Mouse (Mus musculus) gastrocnemius, adult 2 months (tissue): ENCODE results near the gene Apof. TPM values are rescaled to one million over a fixed set of nuclear protein-coding genes. Genes with fewer than 3 reads are reported as not detected.
A peak's percentile ranks its signal among the peaks of the same experiment; 100 is the strongest.
"Not testable (repeated sequence)": the region's sequence is repeated elsewhere in the genome, so short reads cannot be mapped to it uniquely, and the experiment has no call there.

Experiments
- DNase-seq: peaks from one replicate; pipeline ENCODE4 v3.0.0; 2022
- H3K27ac ChIP-seq: fragments of 200-600 bp; 2 replicates; pipeline ENCODE4 v1.8.1; 2022; ENCODE audit warnings: mild to moderate bottlenecking
- H3K4me3 ChIP-seq: fragments of 200-600 bp; 2 replicates; pipeline ENCODE4 v1.8.1; 2022; ENCODE audit warnings: mild to moderate bottlenecking, moderate library complexity
- CTCF ChIP-seq: fragments of 200-600 bp; IDR thresholded peaks from 2 replicates; pipeline ENCODE4 v1.8.1; 2022; ENCODE audit warnings: antibody characterized with exemption, mild to moderate bottlenecking, moderate library complexity
- intact Hi-C: fragments of 180-260 bp; cut with DNase I; formaldehyde crosslinking; loops from one replicate; pipeline ENCODE4 v1.15.1; 2025
- total RNA-seq, 2 experiments: library from RNA; stranded (reverse); gene quantifications; 2 replicates each; pipeline ENCODE4 v1.2.3; 2021

Gene Apof
- total RNA-seq, 2 experiments from 2014 or later: not detected

DNA sequence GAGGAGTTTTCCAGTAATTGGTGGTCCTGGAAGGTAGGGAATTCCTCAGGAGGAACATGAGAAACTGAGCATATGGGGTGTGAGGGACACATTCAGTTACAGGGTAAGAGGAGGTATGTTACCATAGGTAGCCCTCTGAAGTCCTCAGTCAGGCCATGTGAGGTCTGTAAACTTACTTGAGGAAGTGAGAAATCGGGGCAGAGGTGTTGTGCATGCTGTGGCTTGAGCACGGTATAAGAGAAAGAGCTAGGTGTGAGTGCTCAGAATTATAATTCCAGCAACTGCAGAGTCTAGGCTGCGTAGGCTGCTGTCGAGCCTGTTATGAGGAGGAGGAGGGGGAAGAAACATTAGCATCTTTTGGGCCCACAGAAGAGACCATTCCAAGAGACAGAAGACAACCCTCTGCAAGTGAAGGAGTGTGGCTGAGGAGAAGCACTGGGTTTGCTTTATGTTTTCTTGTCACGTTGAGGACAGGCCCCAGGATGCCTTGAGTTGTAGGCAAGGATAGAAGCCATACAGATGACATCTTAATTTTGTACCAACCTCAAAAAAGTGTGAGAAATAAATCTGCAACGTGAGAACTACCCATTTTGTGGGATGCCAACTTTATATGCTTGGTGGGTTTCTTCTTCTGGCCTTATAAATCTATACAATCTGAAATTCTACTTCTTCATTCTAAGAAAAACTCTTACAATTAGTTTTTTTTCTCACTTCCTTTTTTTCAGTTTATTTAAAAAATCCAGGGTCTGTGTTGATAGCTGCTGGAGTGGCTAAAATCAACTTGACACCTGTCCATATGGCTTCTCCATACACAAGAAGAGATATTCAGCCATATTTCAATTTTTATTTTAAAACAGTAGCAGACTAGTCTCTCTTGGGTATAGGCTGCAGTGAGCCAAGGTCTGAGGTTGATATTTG is 4.8 kb upstream of the Apof start:
- DNase-seq: no peak
- H3K27ac ChIP-seq: no peak overlapping the region
- H3K4me3 ChIP-seq: no peak overlapping the region
- intact Hi-C loops: no loop called here
- no peak for TF ChIP-seq CTCF

DNA sequence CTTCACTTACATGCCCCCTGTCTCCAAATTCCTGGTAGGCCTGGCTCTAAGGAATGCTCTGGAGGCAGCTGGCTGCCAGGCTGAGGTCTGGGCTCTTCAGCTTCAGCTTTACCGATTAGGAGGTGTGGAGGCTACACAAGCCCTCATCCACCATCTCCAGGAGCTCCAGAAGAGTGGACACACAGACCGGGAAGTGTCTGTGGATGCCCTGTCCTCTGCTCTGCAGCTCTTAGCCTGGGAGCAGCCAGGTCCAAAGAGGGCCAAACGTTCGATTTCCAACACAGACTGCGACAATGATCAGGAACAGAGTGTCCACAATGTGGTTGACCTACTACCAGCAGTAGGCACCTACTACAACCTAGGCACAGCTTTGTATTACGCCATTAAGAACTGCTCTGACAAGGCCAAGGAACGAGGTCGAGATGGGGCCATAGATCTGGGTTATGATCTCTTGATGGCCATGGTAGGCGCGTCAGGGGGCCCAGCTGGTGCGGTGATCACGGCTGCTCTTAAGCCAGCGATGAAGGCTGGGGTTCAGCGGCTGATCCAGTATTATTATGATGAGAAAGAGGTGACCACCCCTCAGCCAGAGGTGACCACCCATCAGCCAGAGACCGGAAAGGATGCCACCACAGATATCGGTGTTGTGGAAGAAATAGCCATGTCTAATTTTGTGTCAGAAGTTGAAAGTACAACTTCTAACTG is 887 bp downstream of the Apof start:
- no peak for TF ChIP-seq CTCF
- peak overlapping the region; percentile 92 for H3K27ac ChIP-seq
- peak overlapping the region; percentile 74 for H3K4me3 ChIP-seq
- no peak for DNase-seq
- intact Hi-C loops: no loop called here

DNA sequence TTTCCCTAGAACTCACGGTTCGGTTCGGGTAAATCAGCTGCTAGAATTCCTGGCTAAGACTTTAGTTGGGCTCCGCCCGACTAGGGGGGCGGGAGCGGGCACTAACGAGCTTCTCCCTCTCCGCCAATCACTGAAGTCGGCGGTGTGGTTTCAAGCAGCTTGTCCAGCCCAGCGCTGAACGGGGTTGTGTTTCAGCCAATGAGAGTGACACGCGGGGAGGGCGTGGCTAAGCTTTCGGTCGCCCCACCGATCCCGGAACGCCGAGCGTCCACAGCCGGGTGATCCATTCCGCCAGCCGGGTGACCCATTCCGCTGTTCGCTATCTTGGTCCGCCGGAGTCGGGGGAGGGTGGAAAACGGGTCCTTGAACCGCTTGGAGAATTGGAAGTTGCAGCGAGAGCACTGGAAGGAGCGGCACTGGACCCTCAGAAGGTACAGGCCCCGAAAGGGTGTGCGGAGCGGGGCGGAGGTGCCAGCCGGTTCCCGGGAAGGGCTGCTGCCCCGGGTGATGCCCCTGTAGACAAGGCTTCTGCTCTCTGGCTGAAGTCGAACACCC is 1.9 kb downstream of the Apof start, which contains the start of gene Stat2:
Stat2 (plus strand) TSS at position 273 of the 555 bp plus-strand sequence.
- peak; percentile 98 for DNase-seq
- intact Hi-C loops: loop anchor here (5.0 kb wide), 1 partner anchor 38 kb away; the partner anchor contains the start of gene Timeless

DNA sequence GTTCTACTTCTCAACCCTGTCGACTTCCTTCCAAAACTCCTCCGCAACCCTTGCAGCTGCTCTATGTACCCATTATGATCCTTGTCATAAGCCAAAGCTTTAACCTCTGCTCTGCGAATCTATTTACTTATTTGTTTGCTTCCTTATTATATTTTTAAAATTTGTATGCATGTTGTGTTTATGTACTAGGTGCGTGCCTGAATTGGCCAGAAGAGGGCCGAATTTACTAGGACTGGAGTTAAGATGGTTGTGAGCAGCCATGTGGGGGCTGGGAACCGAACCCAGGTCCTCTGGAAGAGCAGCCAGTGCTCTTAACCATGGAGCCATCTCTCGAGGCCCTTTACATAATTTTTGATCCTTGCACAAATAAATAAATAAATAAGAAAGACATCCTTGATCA is 2.4 kb downstream of the Apof start:
- TF ChIP-seq CTCF: no peak
- no peak for DNase-seq
- intact Hi-C loops: loop anchor here (5.0 kb wide), 1 partner anchor 39 kb away; the partner anchor contains the start of gene Timeless

More for the DNA sequence above, 1.9 kb downstream of the Apof start, which contains the start of gene Stat2:
- Histone ChIP-seq H3K27ac (peak within 1 kb of the TSS; percentile 92), H3K4me3 (peak within 1 kb of the TSS; percentile 74)
- TF ChIP-seq CTCF: no peak

DNA sequence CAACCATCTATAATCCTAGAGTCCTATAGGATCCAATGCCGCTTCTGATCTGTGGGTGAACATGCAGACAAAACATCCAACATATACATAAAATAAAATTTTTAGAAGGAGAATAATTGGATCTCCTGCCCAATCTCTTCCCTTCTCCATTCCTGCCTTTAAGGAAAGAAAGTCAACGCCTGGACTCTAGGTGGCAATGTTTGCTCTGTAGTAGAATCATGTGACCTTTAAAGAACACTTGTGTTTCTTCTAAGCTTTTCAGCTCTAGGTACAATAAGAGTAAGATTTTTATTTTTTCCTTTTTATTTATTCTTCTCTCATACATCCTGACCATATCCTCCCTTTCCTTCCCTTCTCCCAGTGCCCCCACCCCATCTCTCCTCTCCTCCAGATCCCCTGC is 3.4 kb downstream of the Apof start:
- Histone ChIP-seq H3K27ac (no peak overlapping the region), H3K4me3 (peak overlapping the region; percentile 74)
- intact Hi-C loops: loop anchor here (5.0 kb wide), 1 partner anchor 40 kb away; the partner anchor contains the start of gene Timeless
- DNase-seq: no peak
- TF ChIP-seq CTCF: peak; percentile 46

More for the DNA sequence above, 2.4 kb downstream of the Apof start:
- Histone ChIP-seq H3K4me3 (peak overlapping the region; percentile 74), H3K27ac (peak overlapping the region; percentile 92)

DNA sequence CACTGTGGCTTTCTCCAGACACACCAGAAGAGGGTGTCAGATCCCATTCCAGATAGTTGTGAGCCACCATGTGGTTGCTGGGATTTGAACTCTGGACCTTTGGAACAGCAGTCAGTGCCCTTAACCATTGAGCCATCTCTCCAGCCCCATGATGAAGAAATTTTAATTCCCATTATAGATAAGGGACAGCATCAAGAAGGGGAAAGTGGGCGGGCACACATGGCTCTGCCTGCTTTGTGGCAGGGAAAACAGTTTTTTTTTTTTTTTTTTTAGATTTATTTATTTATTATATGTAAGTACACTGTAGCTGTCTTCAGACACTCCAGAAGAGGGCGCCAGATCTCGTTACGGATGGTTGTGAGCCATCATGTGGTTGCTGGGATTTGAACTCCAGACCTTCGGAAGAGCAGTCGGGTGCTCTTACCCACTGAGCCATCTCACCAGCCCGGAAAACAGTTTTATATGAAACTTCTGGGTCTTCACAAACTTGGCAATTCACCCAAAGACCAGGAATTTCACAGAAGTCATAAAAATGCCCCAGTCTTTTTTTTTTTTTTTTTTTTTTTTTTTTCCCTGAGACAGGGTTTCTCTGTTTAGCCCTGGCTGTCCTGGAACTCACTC is 4.5 kb downstream of the Apof start:
- peak; percentile 19; the same call in 1 of the 2 replicates for TF ChIP-seq CTCF
- intact Hi-C loops: loop anchor here (5.0 kb wide), 1 partner anchor 41 kb away; the partner anchor contains the start of gene Timeless
- not testable (repeated sequence) for H3K27ac ChIP-seq, DNase-seq, H3K4me3 ChIP-seq

DNA sequence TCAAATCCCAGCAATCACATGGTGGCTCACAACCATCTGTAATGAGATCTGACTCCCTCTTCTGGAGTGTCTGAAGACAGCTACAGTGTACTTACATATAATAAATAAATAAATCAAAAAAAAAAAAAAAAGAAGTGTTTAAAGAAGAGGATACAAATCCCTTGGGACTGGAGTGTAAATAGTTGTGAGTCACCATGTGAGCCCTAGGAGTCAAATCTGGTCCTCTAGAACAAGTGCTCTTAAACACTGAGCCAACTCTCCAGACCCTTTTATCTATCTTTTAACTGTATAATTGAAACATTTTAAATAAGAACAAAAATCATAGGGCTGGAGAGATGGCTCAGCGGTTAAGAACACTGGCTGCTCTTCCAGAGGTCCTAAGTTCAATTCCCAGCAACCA is 6.9 kb downstream of the Apof start:
- H3K27ac ChIP-seq, H3K4me3 ChIP-seq, intact Hi-C loops, DNase-seq: not testable (repeated sequence)

DNA sequence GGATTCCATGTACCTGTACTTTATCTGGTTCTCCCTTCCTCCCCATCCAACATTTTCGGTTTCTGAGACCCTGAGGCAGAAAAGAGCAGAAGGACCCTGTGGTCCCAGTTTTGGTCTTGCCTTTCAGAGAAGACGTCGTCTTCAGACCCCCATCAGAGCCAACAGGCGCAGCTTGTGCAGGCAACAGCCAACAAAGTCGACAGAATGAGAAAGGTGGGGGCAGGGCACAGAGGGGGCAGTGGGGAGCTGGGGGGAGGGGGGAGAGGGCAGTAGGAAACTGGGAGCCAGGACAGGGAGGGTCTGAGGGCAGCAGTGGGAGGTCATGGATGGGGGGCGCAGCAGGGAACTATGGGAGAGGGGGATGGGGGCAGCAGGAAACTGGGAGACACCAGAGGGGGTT is 9.7 kb downstream of the Apof start:
- no peak for TF ChIP-seq CTCF
- no peak for DNase-seq
- no peak overlapping the region for H3K4me3 ChIP-seq
- no peak overlapping the region for H3K27ac ChIP-seq
- intact Hi-C loops: no loop called here

DNA sequence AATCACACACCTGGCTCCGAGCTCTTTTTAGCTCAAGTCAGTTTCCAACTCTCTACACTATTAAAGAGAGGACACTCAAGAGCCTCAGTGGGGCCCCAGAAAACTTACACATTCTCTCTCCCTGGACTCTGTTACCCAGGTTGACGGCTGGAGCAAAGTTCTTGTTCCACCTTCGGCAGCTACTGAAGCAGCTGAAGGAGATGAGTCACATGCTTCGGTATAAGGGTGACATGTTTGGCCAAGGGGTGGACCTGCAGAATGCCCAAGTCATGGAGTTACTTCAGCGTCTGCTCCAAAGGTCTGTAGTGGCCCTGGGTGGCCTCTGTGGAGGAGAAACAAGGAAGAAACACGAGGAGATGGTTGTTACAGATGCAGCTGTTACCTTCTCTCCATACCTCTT is 12.5 kb downstream of the Apof start:
- intact Hi-C loops: no loop called here
- H3K27ac ChIP-seq: no peak overlapping the region
- no peak for DNase-seq
- no peak for TF ChIP-seq CTCF
- H3K4me3 ChIP-seq: no peak overlapping the region

DNA sequence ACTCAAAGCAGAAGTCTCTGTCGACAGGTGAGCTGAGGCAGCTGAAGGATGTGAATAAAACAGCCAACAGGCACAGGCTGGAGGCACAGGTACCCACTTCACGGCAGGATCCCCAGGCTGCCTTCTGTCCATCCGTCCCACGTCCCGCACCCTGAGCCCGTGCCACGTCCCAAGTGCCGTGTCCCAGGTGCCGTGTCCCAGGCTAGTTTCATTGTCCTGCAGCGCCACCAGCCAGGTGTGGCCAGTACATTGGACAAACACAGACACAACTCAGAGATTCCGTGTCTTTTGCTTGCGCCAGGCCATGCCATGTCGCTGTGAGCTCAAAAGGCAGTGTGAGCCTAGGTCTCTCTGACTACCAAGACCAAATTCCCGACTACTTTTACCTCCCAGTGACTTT is 13.2 kb downstream of the Apof start:
- no peak for DNase-seq
- H3K27ac ChIP-seq: no peak overlapping the region
- H3K4me3 ChIP-seq: no peak overlapping the region
- intact Hi-C loops: no loop called here
- TF ChIP-seq CTCF: no peak

DNA sequence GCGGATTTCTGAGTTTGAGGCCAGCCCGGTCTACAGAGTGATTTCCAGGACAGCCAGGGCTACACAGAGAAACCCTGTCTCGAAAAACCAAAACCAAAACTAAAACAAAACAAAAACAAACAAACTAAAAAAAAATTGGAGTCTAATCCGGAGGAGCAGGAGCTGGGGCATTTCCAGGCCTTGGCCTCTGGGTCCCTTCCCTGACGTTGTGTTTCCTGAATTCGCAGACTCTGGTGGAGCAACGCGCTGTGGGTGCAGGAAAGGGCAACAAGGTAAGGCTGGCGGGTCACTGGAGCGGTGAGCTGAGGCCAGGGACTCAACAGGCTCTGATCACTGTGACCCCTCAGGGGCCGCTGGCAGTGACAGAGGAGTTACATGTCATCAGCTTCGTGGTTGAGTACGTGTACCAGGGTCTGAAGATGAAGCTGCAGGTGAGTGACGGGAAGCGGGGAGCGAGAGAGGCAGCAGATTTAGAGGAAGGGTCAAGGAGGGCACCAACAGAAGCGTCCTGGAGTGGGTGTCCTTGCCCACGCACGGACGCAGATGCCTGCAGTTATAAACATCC is 14.5 kb downstream of the Apof start:
- no peak for DNase-seq
- Histone ChIP-seq H3K4me3 (no peak overlapping the region), H3K27ac (no peak overlapping the region)
- no peak for TF ChIP-seq CTCF
- intact Hi-C loops: no loop called here
